Mouse (Mus musculus): ENCODE data around the gene Atg9b. TPM values are rescaled to one million over a fixed set of nuclear protein-coding genes. Genes with fewer than 3 reads are reported as not detected.

Atg9b gene
- polyA plus RNA-seq, 1 experiment from 2014 or later: 0.89 TPM

DNA sequence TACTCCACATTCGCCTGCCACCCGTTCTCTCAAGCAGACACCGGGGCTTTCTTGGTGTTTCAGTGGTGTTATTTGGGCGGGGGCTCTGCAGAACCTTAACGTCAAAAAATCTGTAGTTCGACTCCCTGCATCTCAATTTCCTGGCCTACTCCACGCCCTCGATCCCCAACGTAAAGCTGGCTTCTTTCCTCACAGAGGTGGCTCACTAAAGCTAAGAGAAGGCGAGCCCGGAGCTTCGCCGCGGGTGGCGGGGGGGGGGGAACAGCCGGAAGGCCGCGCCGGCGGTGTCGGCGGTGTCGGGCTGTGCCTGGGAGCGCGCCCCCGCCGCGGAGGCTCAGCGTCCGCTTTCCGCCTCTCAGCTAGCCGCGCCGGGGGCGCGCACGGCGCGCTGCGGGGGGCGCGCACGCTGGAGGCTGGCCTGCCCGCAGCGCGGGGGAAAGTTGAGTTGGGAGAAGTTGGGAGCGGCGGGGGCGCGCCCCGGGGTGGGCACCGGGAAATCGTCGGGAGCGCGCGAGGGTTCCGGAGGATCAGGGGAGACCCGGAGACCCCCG is 33.0 kb upstream of the Atg9b start:
- Histone ChIP-seq H3K4me2 (ENCODE audit: low read depth) (peak overlapping the region; percentile 78), H3K36me3 (ENCODE audit: control insufficient read depth, insufficient read depth, low read length) (no peaks in the 10 kb centered on the region; the same call in 1 of the 2 replicates), H3K4me3 (ENCODE audit: low read depth, low read length) (peak overlapping the region; percentile 54), H3K27ac (ENCODE audit: low read depth, low read length) (peak overlapping the region; percentile 29; the same call in 1 of the 2 replicates), H3K9ac (ENCODE audit: low read length) (peak overlapping the region; percentile 58), H3K4me1 (ENCODE audit: control insufficient read depth, insufficient read depth, low read length) (peaks cover 36% of the 10 kb centered on the region), H3K27me3 (ENCODE audit: control insufficient read depth, insufficient read depth, low read length) (no peaks in the 10 kb centered on the region), H3K9me3 (ENCODE audit: control insufficient read depth, low read length) (no peaks in the 10 kb centered on the region)
- no peak for ATAC-seq (ENCODE audit: insufficient read depth, low FRiP score, low TSS enrichment)
- under 1% methylated on average over 52 of the region's 60 CpGs for WGBS
- DNase-seq (ENCODE audit: low spot score): peak; percentile 92

DNA sequence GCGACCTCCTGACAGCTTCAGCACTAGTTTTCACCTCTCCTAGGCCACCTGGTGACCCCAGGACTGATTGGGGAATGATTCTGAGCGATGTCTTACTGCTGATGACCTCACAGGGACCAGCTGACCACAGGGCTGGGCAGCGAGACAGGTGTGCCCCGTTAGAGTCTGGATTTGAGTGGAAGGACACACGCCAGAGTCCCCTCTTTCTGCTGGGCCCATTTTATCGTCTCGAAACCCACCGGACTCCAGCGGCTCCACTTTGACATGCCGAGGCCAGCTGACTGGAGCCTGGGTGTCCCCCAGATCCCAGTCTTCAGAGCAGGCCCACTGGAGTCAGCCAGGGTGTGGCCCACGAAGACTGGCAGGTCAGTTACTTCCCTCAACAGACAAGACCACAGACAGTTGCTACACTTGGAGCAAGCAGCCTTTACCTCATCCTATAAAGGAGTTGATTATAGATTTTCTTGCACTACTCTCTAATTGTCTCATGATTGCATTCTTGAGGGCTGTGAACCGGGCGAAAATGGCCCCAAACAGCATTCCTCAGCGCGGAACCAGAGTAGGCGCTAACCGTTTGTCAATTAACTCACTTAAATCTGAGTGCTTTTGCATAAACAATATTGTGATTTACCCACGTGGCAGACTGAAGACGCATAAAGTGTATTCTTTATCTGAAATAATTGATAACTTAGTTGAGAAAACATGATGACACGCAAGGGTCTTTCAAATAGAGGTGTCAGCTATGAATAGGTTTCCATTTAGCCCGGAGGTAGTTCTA is 32.2 kb upstream of the Atg9b start:
- peak; percentile 10; the same call in 1 of the 2 replicates for ATAC-seq (ENCODE audit: insufficient read depth, low FRiP score, low TSS enrichment)
- Histone ChIP-seq H3K9me3 (ENCODE audit: control insufficient read depth, low read length) (no peaks in the 10 kb centered on the region), H3K27me3 (ENCODE audit: control insufficient read depth, insufficient read depth, low read length) (no peaks in the 10 kb centered on the region), H3K4me1 (ENCODE audit: control insufficient read depth, insufficient read depth, low read length) (peaks cover 36% of the 10 kb centered on the region), H3K36me3 (ENCODE audit: control insufficient read depth, insufficient read depth, low read length) (peaks cover 2% of the 10 kb centered on the region; the same call in 1 of the 2 replicates), H3K4me3 (ENCODE audit: low read depth, low read length) (peak overlapping the region; percentile 29), H3K27ac (ENCODE audit: low read depth, low read length) (peak overlapping the region; percentile 78), H3K4me2 (ENCODE audit: low read depth) (peak overlapping the region; percentile 78), H3K9ac (ENCODE audit: low read length) (peak overlapping the region; percentile 55)
- 16% methylated on average over 21 of the region's 21 CpGs for WGBS
- DNase-seq (ENCODE audit: low spot score): no peak

- Histone ChIP-seq H3K27me3 (ENCODE audit: control insufficient read depth, insufficient read depth, low read length) (no peaks in the 10 kb centered on the region), H3K27ac (ENCODE audit: low read depth, low read length) (peak within 1 kb of the TSS; percentile 78), H3K9ac (ENCODE audit: low read length) (peak within 1 kb of the TSS; percentile 76), H3K36me3 (ENCODE audit: control insufficient read depth, insufficient read depth, low read length) (peaks cover 4% of the 10 kb centered on the region; the same call in 1 of the 2 replicates), H3K4me2 (ENCODE audit: low read depth) (peak within 1 kb of the TSS; percentile 78), H3K4me1 (ENCODE audit: control insufficient read depth, insufficient read depth, low read length) (peaks cover 36% of the 10 kb centered on the region), H3K4me3 (ENCODE audit: low read depth, low read length) (peak within 1 kb of the TSS; percentile 61), H3K9me3 (ENCODE audit: control insufficient read depth, low read length) (no peaks in the 10 kb centered on the region)
- peak; percentile 99 for DNase-seq (ENCODE audit: low spot score)
- WGBS: under 1% methylated on average over 46 of the region's 46 CpGs
- peak; percentile 92 for ATAC-seq (ENCODE audit: insufficient read depth, low FRiP score, low TSS enrichment)
These were observed 31.4 kb upstream of the Atg9b start, which contains the start of the genes Cdk5 and Slc4a2 for GRCm38 (mm10) chr5:24423129-24424003. Gene Cdk5 (minus strand): TSS chr5:24423530. Gene Slc4a2 (plus strand): TSS chr5:24423837.

DNA sequence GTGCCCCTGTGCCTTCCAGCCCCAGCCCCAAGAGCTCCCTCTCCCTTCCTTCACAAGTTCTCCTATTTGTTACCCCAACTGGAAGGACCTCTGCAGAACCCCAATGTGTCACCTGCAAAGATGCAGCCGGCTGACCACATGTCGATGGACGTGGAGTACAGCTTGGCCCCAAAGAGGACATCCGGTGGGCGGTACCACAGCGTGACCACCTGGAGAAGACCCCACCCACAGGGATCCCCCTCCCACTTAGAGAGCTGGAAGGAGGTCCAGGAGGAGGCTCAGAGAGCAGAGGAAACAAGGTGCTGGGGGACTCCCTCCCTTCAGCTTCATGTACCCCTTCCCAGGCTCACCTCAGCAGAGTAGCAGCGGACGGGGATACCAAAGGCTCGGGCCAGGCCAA is 28.4 kb upstream of the Atg9b start:
- 82% methylated on average over 9 of the region's 9 CpGs for WGBS
- H3K27me3 ChIP-seq (ENCODE audit: control insufficient read depth, insufficient read depth, low read length): no peaks in the 10 kb centered on the region
- H3K27ac ChIP-seq (ENCODE audit: low read depth, low read length): no peak overlapping the region
- H3K4me1 ChIP-seq (ENCODE audit: control insufficient read depth, insufficient read depth, low read length): peaks cover 12% of the 10 kb centered on the region
- ATAC-seq (ENCODE audit: insufficient read depth, low FRiP score, low TSS enrichment) (no peak), DNase-seq (ENCODE audit: low spot score) (no peak)
- H3K4me3 ChIP-seq (ENCODE audit: low read depth, low read length): no peak overlapping the region
- no peak overlapping the region for H3K9ac ChIP-seq (ENCODE audit: low read length)
- H3K4me2 ChIP-seq (ENCODE audit: low read depth): no peak overlapping the region
- 0 out of 2 replicates have a peak, but pooled peaks cover 4% of the 10 kb centered on the region for H3K36me3 ChIP-seq (ENCODE audit: control insufficient read depth, insufficient read depth, low read length)
- H3K9me3 ChIP-seq (ENCODE audit: control insufficient read depth, low read length): no peaks in the 10 kb centered on the region

GRCm38 (mm10) chr5:24417587-24417986 is 25.6 kb upstream of the Atg9b start:
- 88% methylated on average over 10 of the region's 10 CpGs for WGBS
- Histone ChIP-seq H3K9ac (ENCODE audit: low read length) (no peak overlapping the region), H3K27me3 (ENCODE audit: control insufficient read depth, insufficient read depth, low read length) (no peaks in the 10 kb centered on the region), H3K36me3 (ENCODE audit: control insufficient read depth, insufficient read depth, low read length) (0 out of 2 replicates have a peak, but pooled peaks cover 4% of the 10 kb centered on the region), H3K9me3 (ENCODE audit: control insufficient read depth, low read length) (no peaks in the 10 kb centered on the region), H3K4me3 (ENCODE audit: low read depth, low read length) (no peak overlapping the region), H3K4me2 (ENCODE audit: low read depth) (no peak overlapping the region), H3K27ac (ENCODE audit: low read depth, low read length) (no peak overlapping the region), H3K4me1 (ENCODE audit: control insufficient read depth, insufficient read depth, low read length) (peaks cover 8% of the 10 kb centered on the region)
- DNase-seq (ENCODE audit: low spot score): no peak
- ATAC-seq (ENCODE audit: insufficient read depth, low FRiP score, low TSS enrichment): no peak

- peaks cover 4% of the 10 kb centered on the region; the same call in 1 of the 2 replicates for H3K4me1 ChIP-seq (ENCODE audit: control insufficient read depth, insufficient read depth, low read length)
- H3K4me3 ChIP-seq (ENCODE audit: low read depth, low read length): no peak overlapping the region
- H3K4me2 ChIP-seq (ENCODE audit: low read depth): no peak overlapping the region
- H3K27me3 ChIP-seq (ENCODE audit: control insufficient read depth, insufficient read depth, low read length): no peaks in the 10 kb centered on the region
- DNase-seq (ENCODE audit: low spot score) (peak; percentile 71), ATAC-seq (ENCODE audit: insufficient read depth, low FRiP score, low TSS enrichment) (peak; percentile 67; the same call in 1 of the 2 replicates)
- no peak overlapping the region for H3K9ac ChIP-seq (ENCODE audit: low read length)
- H3K9me3 ChIP-seq (ENCODE audit: control insufficient read depth, low read length): no peaks in the 10 kb centered on the region
- 3% methylated on average over 21 of the region's 21 CpGs for WGBS
- H3K36me3 ChIP-seq (ENCODE audit: control insufficient read depth, insufficient read depth, low read length): 0 out of 2 replicates have a peak, but pooled peaks cover 4% of the 10 kb centered on the region
- H3K27ac ChIP-seq (ENCODE audit: low read depth, low read length): no peak overlapping the region
These were observed 24.3 kb upstream of the Atg9b start for GRCm38 (mm10) chr5:24416222-24416736.

GRCm38 (mm10) chr5:24413938-24414337 is 22.0 kb upstream of the Atg9b start:
- no peak for ATAC-seq (ENCODE audit: insufficient read depth, low FRiP score, low TSS enrichment)
- Histone ChIP-seq H3K4me2 (ENCODE audit: low read depth) (no peak overlapping the region), H3K4me1 (ENCODE audit: control insufficient read depth, insufficient read depth, low read length) (peaks cover 4% of the 10 kb centered on the region; the same call in 1 of the 2 replicates), H3K4me3 (ENCODE audit: low read depth, low read length) (no peak overlapping the region), H3K27ac (ENCODE audit: low read depth, low read length) (no peak overlapping the region), H3K9ac (ENCODE audit: low read length) (no peak overlapping the region), H3K27me3 (ENCODE audit: control insufficient read depth, insufficient read depth, low read length) (no peaks in the 10 kb centered on the region), H3K36me3 (ENCODE audit: control insufficient read depth, insufficient read depth, low read length) (no peaks in the 10 kb centered on the region), H3K9me3 (ENCODE audit: control insufficient read depth, low read length) (no peaks in the 10 kb centered on the region)
- WGBS: 89% methylated on average over 13 of the region's 13 CpGs
- no peak for DNase-seq (ENCODE audit: low spot score)

- Histone ChIP-seq H3K9ac (ENCODE audit: low read length) (no peak within 1 kb of the TSS), H3K4me2 (ENCODE audit: low read depth) (no peak within 1 kb of the TSS), H3K27me3 (ENCODE audit: control insufficient read depth, insufficient read depth, low read length) (no peaks in the 10 kb centered on the region), H3K9me3 (ENCODE audit: control insufficient read depth, low read length) (no peaks in the 10 kb centered on the region), H3K36me3 (ENCODE audit: control insufficient read depth, insufficient read depth, low read length) (no peaks in the 10 kb centered on the region), H3K27ac (ENCODE audit: low read depth, low read length) (no peak within 1 kb of the TSS), H3K4me3 (ENCODE audit: low read depth, low read length) (no peak within 1 kb of the TSS), H3K4me1 (ENCODE audit: control insufficient read depth, insufficient read depth, low read length) (peaks cover 4% of the 10 kb centered on the region; the same call in 1 of the 2 replicates)
- ATAC-seq (ENCODE audit: insufficient read depth, low FRiP score, low TSS enrichment) (no peak), DNase-seq (ENCODE audit: low spot score) (no peak)
- 60% methylated on average over 11 of the region's 11 CpGs for WGBS
These were observed 21.2 kb upstream of the Atg9b start, which contains the start of gene Asic3 for GRCm38 (mm10) chr5:24413042-24413693. Gene Asic3 (plus strand): TSS chr5:24413392.

All from neural tube, embryonic 11.5 days (tissue).